Mouse (Mus musculus) liver, embryonic 14.5 days (tissue): Measurements from ENCODE around the gene Crcp. TPM values are rescaled to one million over a fixed set of nuclear protein-coding genes. Genes with fewer than 3 reads are reported as not detected.
A peak's percentile ranks its signal among the peaks of the same experiment; 100 is the strongest.

Source experiments
- ATAC-seq: fragments of 200-750 bp; cut with Nextera tagmentation; 2 replicates; pipeline ENCODE4 v1.8.0; 2017; ENCODE audit warnings: moderate number of reproducible peaks, mild to moderate bottlenecking, moderate library complexity; ENCODE audit not compliant: insufficient read depth
- DNase-seq, 3 experiments: peaks; one replicate each; pipeline ENCODE4 v3.0.0-alpha.2; 2012 to 2013; ENCODE audit warnings: low read depth in 3 of 3, low spot score in 3 of 3
- H3K27ac ChIP-seq: fragments of 300-500 bp; sonication (generic); 2 replicates; pipeline ENCODE4 v1.5.1; 2014; ENCODE audit warnings: moderate library complexity, mild to moderate bottlenecking, control low read depth, inconsistent platforms
- H3K27me3 ChIP-seq: fragments of 300-500 bp; sonication (generic); 2 replicates; pipeline ENCODE4 v1.6.1; 2014; ENCODE audit warnings: mild to moderate bottlenecking, low read length, moderate library complexity; ENCODE audit not compliant: control insufficient read depth, insufficient read depth
- H3K36me3 ChIP-seq: fragments of 300-500 bp; sonication (generic); replicated peaks from 2 replicates; pipeline ENCODE4 v1.6.1; 2014; ENCODE audit warnings: low read depth; ENCODE audit not compliant: control insufficient read depth, insufficient read depth
- H3K4me1 ChIP-seq, 2 experiments: fragments of 200-500 bp in 1 of 2; fragments of 300-500 bp in 1 of 2; sonication (generic) in 1 of 2; replicated peaks; 2 replicates each; pipeline ENCODE4 v1.6.1; 2012 to 2014; ENCODE audit warnings: antibody characterized with exemption in 1 of 2, inconsistent platforms in 1 of 2, low read length in 1 of 2; ENCODE audit not compliant: control insufficient read depth in 2 of 2, insufficient read depth in 2 of 2
- H3K4me2 ChIP-seq: fragments of 300-500 bp; sonication (generic); 2 replicates; pipeline ENCODE4 v1.6.1; 2014; ENCODE audit warnings: low read depth, mild to moderate bottlenecking, control low read depth, moderate library complexity
- H3K4me3 ChIP-seq, 2 experiments: fragments of 200-500 bp in 1 of 2; fragments of 300-500 bp in 1 of 2; sonication (generic) in 1 of 2; 2 replicates each; pipeline ENCODE4 v1.5.1; 2012 to 2014; ENCODE audit warnings: low read depth in 2 of 2, low read length in 2 of 2, mild to moderate bottlenecking in 2 of 2, control low read depth in 1 of 2, inconsistent platforms in 1 of 2, moderate library complexity in 1 of 2; ENCODE audit not compliant: insufficient read depth in 1 of 2
- H3K9ac ChIP-seq: fragments of 300-500 bp; sonication (generic); replicated peaks from 2 replicates; pipeline ENCODE4 v1.6.1; 2014; ENCODE audit warnings: mild to moderate bottlenecking, control low read depth, moderate library complexity
- H3K9me3 ChIP-seq: fragments of 300-500 bp; sonication (generic); 2 replicates; pipeline ENCODE4 v1.6.1; 2016; ENCODE audit warnings: low read length, mixed read lengths; ENCODE audit not compliant: control insufficient read depth
- CTCF ChIP-seq: IDR thresholded peaks from 2 replicates; pipeline ENCODE4 v1.5.1; 2016; ENCODE audit warnings: antibody characterized with exemption, low read depth, control low read depth
- EP300 ChIP-seq: IDR thresholded peaks from 2 replicates; pipeline ENCODE4 v1.6.1; 2016; ENCODE audit warnings: antibody characterized with exemption, low read depth
- WGBS: fragments of 180-500 bp; shearing (Covaris S2); extraction: QIAGEN DNeasy Blood & Tissue Kit; methylation state at CpG from one replicate; pipeline ENCODE4 v1.1.7; 2014; ENCODE audit not compliant: insufficient replicate concordance; 5-methylcytosine and 5-hydroxymethylcytosine counted together
- polyA plus RNA-seq, 2 experiments: library from polyadenylated mRNA; depleted of rRNA in 1 of 2; stranded (reverse) in 1 of 2; unstranded in 1 of 2; fragments of >200 nt; fragmentation: Nextera tagmentation in 1 of 2; extraction: Ambion mirVana in 1 of 2; gene quantifications; 2 replicates each; pipeline versions ENCODE4 v1.2.1 to v1.2.3; 2012 to 2014

Crcp gene
- polyA plus RNA-seq, 2 experiments, result 14.7 to 15.8 TPM

- H3K36me3 ChIP-seq, result peaks cover 21% of the 10 kb centered on the region
- TF ChIP-seq EP300 (no peak), CTCF (no peak)
- peaks cover 0 to 6% of the 10 kb centered on the region in 2 experiments; a peak in 1 of 4 replicates for H3K4me1 ChIP-seq
- H3K27me3 ChIP-seq, result no peaks in the 10 kb centered on the region
- no peak overlapping the region for H3K4me3 ChIP-seq
- ATAC-seq (no peak), DNase-seq (no peak)
- no peak overlapping the region for H3K4me2 ChIP-seq
- no peak overlapping the region for H3K27ac ChIP-seq
- 54% methylated on average over 6 of the region's 6 CpGs for WGBS
- H3K9ac ChIP-seq, result no peak overlapping the region
- no peaks in the 10 kb centered on the region for H3K9me3 ChIP-seq
Measured at GRCm38 (mm10) chr5:130052955-130053354, 23.9 kb downstream of the Crcp start.

GRCm38 (mm10) chr5:130055688-130056087 lies 26.6 kb downstream of the Crcp start:
- WGBS, result 78% methylated on average over 4 of the region's 4 CpGs
- no peak overlapping the region for H3K27ac ChIP-seq
- H3K4me1 ChIP-seq, result peaks cover 0 to 6% of the 10 kb centered on the region in 2 experiments; a peak in 1 of 4 replicates
- no peak for TF ChIP-seq CTCF
- TF ChIP-seq EP300, result no peak
- H3K36me3 ChIP-seq, result peaks cover 8% of the 10 kb centered on the region
- H3K4me3 ChIP-seq, result no peak overlapping the region
- DNase-seq (no peak), ATAC-seq (no peak)
- H3K9ac ChIP-seq, result no peak overlapping the region
- H3K4me2 ChIP-seq, result no peak overlapping the region
- H3K27me3 ChIP-seq, result no peaks in the 10 kb centered on the region
- no peaks in the 10 kb centered on the region for H3K9me3 ChIP-seq

GRCm38 (mm10) chr5:130056303-130056702 lies 27.2 kb downstream of the Crcp start:
- DNase-seq, result no peak
- H3K4me1 ChIP-seq, result peaks cover 0 to 6% of the 10 kb centered on the region in 2 experiments; a peak in 1 of 4 replicates
- no peaks in the 10 kb centered on the region for H3K9me3 ChIP-seq
- 37% methylated on average over 2 of the region's 2 CpGs for WGBS
- ATAC-seq, result peak; percentile 35; the same call in 1 of the 2 replicates
- no peak for TF ChIP-seq EP300
- no peak for TF ChIP-seq CTCF
- no peaks in the 10 kb centered on the region for H3K27me3 ChIP-seq
- no peak overlapping the region for H3K9ac ChIP-seq
- no peak overlapping the region for H3K4me2 ChIP-seq
- no peak overlapping the region for H3K4me3 ChIP-seq
- peaks cover 5% of the 10 kb centered on the region; the same call in 1 of the 2 replicates for H3K36me3 ChIP-seq
- no peak overlapping the region for H3K27ac ChIP-seq

- WGBS, result 75% methylated on average over 12 of the region's 12 CpGs
Measured at GRCm38 (mm10) chr5:130059413-130060328, 30.6 kb downstream of the Crcp start.

GRCm38 (mm10) chr5:130060329-130060665 lies 31.2 kb downstream of the Crcp start:
- DNase-seq (no peak), ATAC-seq (no peak)
- WGBS, result 81% methylated on average over 4 of the region's 4 CpGs
- no peak overlapping the region for H3K4me3 ChIP-seq
- H3K9ac ChIP-seq, result no peak overlapping the region
- no peak overlapping the region for H3K4me2 ChIP-seq
- H3K9me3 ChIP-seq, result no peaks in the 10 kb centered on the region
- H3K27ac ChIP-seq, result no peak overlapping the region
- peaks cover 0 to 6% of the 10 kb centered on the region in 2 experiments; a peak in 1 of 4 replicates for H3K4me1 ChIP-seq
- TF ChIP-seq EP300, result no peak
- no peak for TF ChIP-seq CTCF
- no peaks in the 10 kb centered on the region for H3K27me3 ChIP-seq
- H3K36me3 ChIP-seq, result peaks cover 3% of the 10 kb centered on the region; the same call in 1 of the 2 replicates

More at GRCm38 (mm10) chr5:130059413-130060328, 30.6 kb downstream of the Crcp start:
- H3K4me2 ChIP-seq, result no peak overlapping the region
- H3K27me3 ChIP-seq, result no peaks in the 10 kb centered on the region
- peaks cover 0 to 6% of the 10 kb centered on the region in 2 experiments; a peak in 1 of 4 replicates for H3K4me1 ChIP-seq
- H3K27ac ChIP-seq, result no peak overlapping the region
- ATAC-seq (peak; percentile 29; the same call in 1 of the 2 replicates), DNase-seq (no peak)
- H3K9me3 ChIP-seq, result no peaks in the 10 kb centered on the region
- H3K36me3 ChIP-seq, result peaks cover 3% of the 10 kb centered on the region; the same call in 1 of the 2 replicates
- H3K9ac ChIP-seq, result no peak overlapping the region
- no peak overlapping the region for H3K4me3 ChIP-seq
- TF ChIP-seq EP300 (no peak), CTCF (no peak)
